Mouse (Mus musculus) ES-E14 (cell line): ENCODE results near the gene Cdc16. TPM values are rescaled to one million over a fixed set of nuclear protein-coding genes. Genes with fewer than 3 reads are reported as not detected.

ENCODE experiments used
- DNase-seq: peaks from one replicate; pipeline ENCODE4 v3.0.0-alpha.2; 2013; ENCODE audit warnings: low read depth, low spot score
- H3K27ac ChIP-seq: 2 replicates; pipeline ENCODE4 v1.5.1; 2012; ENCODE audit warnings: low read depth, mild to moderate bottlenecking, low read length, moderate library complexity, mixed read lengths; ENCODE audit not compliant: poor library complexity, insufficient read depth, severe bottlenecking
- H3K36me3 ChIP-seq: 2 replicates; pipeline ENCODE4 v1.6.1; 2012; ENCODE audit warnings: mild to moderate bottlenecking, low read length, moderate library complexity, mixed read lengths; ENCODE audit not compliant: control insufficient read depth, poor library complexity, insufficient read depth, severe bottlenecking
- H3K4me1 ChIP-seq, 2 experiments: fragments of 150-350 bp in 1 of 2; sonication (generic) in 1 of 2; 2 replicates each; pipeline ENCODE4 v1.6.1; 2012; ENCODE audit warnings: low read length in 2 of 2, mild to moderate bottlenecking in 1 of 2, mixed read lengths in 1 of 2; ENCODE audit not compliant: control insufficient read depth in 2 of 2, insufficient read depth in 2 of 2, poor library complexity in 1 of 2
- H3K4me3 ChIP-seq, 2 experiments: fragments of 150-350 bp in 1 of 2; sonication (generic) in 1 of 2; 2 replicates each; pipeline ENCODE4 v1.5.1; 2012; ENCODE audit warnings: low read length in 2 of 2, low read depth in 1 of 2, mild to moderate bottlenecking in 1 of 2, mixed read lengths in 1 of 2; ENCODE audit not compliant: insufficient read depth in 1 of 2, poor library complexity in 1 of 2, severe bottlenecking in 1 of 2
- H3K9ac ChIP-seq: 2 replicates; pipeline ENCODE4 v1.6.1; 2012; ENCODE audit warnings: low read depth, mild to moderate bottlenecking, low read length, mixed read lengths; ENCODE audit not compliant: poor library complexity, insufficient read depth, severe bottlenecking
- H3K9me3 ChIP-seq: fragments of 150-350 bp; sonication (generic); 2 replicates; pipeline ENCODE4 v1.6.1; 2012; ENCODE audit warnings: low read depth, mild to moderate bottlenecking, low read length; ENCODE audit not compliant: control insufficient read depth, insufficient read depth
- CHD2 ChIP-seq: IDR thresholded peaks from 2 replicates; pipeline ENCODE4 v1.6.1; 2014; ENCODE audit warnings: mild to moderate bottlenecking, low read depth, low read length, inconsistent platforms
- HCFC1 ChIP-seq: IDR thresholded peaks from 2 replicates; pipeline ENCODE4 v1.6.1; 2012; ENCODE audit warnings: low read length, inconsistent platforms, borderline replicate concordance; ENCODE audit not compliant: insufficient read depth
- MAFK ChIP-seq: IDR thresholded peaks from 2 replicates; pipeline ENCODE4 v1.6.1; 2014; ENCODE audit warnings: mild to moderate bottlenecking, low read depth, low read length, inconsistent platforms; ENCODE audit not compliant: insufficient read depth
- ZC3H11A ChIP-seq: IDR thresholded peaks from 2 replicates; pipeline ENCODE4 v1.6.1; 2012; ENCODE audit warnings: low read depth, mild to moderate bottlenecking, inconsistent platforms, low read length, borderline replicate concordance
- ZNF384 ChIP-seq: IDR thresholded peaks from 2 replicates; pipeline ENCODE4 v1.6.1; 2012; ENCODE audit warnings: low read depth, low read length, inconsistent platforms
- in situ Hi-C, 2 experiments: fragments of 600-800 bp; cut with MboI; formaldehyde crosslinking; loops; one replicate each; pipeline ENCODE4 v1.15.1; 2025; ENCODE audit warnings: low sequenced_read_pairs in 2 of 2, inconsistent platforms in 1 of 2; ENCODE audit not compliant: unreplicated experiment in 2 of 2
- total RNA-seq: library from RNA; depleted of rRNA; stranded (reverse); fragments of 300-350 nt; gene quantifications from 2 replicates; pipeline ENCODE4 v1.2.3, GENCODE M21; 2012; rRNA removed

Cdc16 gene
- 51.5 and 63.6 TPM in 2 replicates for total RNA-seq

DNA sequence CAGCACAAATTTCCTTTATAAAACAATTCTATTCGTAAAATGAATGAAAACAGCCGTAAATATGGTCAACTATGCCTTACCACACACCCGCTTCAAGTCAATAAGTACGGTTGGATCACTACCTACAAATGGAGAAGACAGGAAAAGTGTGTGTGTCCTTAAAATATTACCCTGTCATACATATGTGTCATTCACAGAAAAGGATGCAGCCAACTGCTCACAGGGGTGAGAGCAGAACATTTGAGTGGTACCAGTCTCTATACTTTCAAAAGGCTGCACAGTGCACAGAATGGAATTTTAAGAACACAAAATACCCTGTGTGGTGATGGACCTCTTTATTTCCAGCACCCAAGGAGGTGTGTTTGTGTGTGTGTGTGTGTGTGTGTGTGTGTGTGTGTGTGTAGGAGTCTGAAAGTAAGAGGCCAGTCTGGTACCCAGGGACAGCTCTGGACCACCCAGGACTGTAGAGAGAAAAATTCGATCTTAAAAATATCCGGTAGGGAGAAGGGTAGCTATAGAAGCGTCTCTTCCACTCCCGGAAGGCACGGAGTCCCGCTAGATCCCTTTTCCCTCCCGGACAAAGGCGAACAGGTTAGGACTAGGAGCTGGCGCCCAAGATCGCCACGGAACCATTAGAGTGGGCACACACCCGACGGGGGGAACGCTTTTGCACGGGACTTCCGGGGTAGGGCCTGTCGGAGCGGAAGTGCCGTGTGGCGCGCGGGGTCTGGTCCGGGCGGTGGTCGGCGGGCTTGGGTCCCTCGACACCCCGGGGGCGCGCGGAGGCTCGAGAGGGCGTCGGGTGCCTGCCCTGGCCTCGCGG lies at the start of gene Cdc16:
Gene Cdc16, plus strand, starts transcription at position 695 of the 823 bp plus-strand sequence.
- H3K9me3 ChIP-seq: no peaks in the 10 kb centered on the region
- DNase-seq: peak; percentile 88
- TF ChIP-seq MAFK: no peak
- TF ChIP-seq HCFC1: peak; percentile 85
- TF ChIP-seq ZC3H11A: no peak
- TF ChIP-seq ZNF384: no peak
- 0 out of 2 replicates have a peak, but pooled peaks have one; percentile 24 for TF ChIP-seq CHD2

DNA sequence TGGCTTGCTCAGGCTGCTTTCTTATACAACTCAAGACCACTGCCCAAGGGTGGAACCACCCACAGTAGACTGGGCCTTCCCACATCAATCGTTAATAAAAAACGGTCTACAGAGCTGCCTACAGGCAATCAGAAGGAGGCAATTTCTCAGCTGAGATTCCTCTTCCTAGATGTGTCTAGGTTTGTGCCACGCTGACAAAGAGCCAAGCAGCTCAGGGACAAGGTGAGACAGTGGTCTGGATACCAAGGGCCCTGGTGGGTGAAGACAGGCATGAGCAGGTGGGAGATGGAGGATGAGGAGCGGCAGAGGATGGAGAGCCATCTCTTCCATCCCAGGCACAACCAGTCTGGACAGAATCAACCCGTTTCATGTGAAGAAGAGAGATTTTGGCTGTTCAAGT lies 49.0 kb upstream of the Cdc16 start:
- TF ChIP-seq CHD2 (no peak), ZNF384 (no peak), ZC3H11A (no peak), HCFC1 (no peak), MAFK (no peak)
- no peak overlapping the region for H3K4me3 ChIP-seq

More for the DNA sequence above, at the start of gene Cdc16:
- H3K27ac ChIP-seq: no peak within 1 kb of the TSS
- peaks cover 9% of the 10 kb centered on the region for H3K36me3 ChIP-seq
- peaks cover 2 to 4% of the 10 kb centered on the region in 2 experiments; a peak in 3 of 4 replicates for H3K4me1 ChIP-seq
- in situ Hi-C loops: loop anchor here (10.0 to 25.0 kb wide), 2 partner anchors 202 to 345 kb away; partner anchors contain the start of gene Grk1 (in 1 of the 2)
- peak within 1 kb of the TSS; percentile 82 for H3K9ac ChIP-seq
- peak within 1 kb of the TSS; percentile 81 to 94 for H3K4me3 ChIP-seq

GRCm38 (mm10) chr8:13718980-13719379 lies 38.5 kb upstream of the Cdc16 start:
- TF ChIP-seq MAFK: no peak
- no peak for TF ChIP-seq ZNF384
- no peak for TF ChIP-seq ZC3H11A
- TF ChIP-seq HCFC1: no peak
- no peak for TF ChIP-seq CHD2

More for the DNA sequence above, 49.0 kb upstream of the Cdc16 start:
- in situ Hi-C loops: no loop called here
- no peak overlapping the region for H3K27ac ChIP-seq
- H3K36me3 ChIP-seq: no peaks in the 10 kb centered on the region
- no peak overlapping the region for H3K9ac ChIP-seq
- 0 out of 2 replicates have a peak, but pooled peaks cover 3% of the 10 kb centered on the region for H3K9me3 ChIP-seq
- no peak for DNase-seq
- H3K4me1 ChIP-seq: no peaks in the 10 kb centered on the region

GRCm38 (mm10) chr8:13725722-13726121 lies 31.8 kb upstream of the Cdc16 start:
- in situ Hi-C loops: loop anchor here in 1 of 2 experiments (25.0 kb wide), 1 partner anchor 163 kb away; the partner anchor contains the start of gene 1700029H14Rik
- H3K4me1 ChIP-seq: no peaks in the 10 kb centered on the region
- 0 out of 2 replicates have a peak, but pooled peaks cover 2% of the 10 kb centered on the region for H3K9me3 ChIP-seq
- no peak overlapping the region for H3K27ac ChIP-seq
- H3K36me3 ChIP-seq: no peaks in the 10 kb centered on the region
- peak; percentile 20 for DNase-seq
- no peak for TF ChIP-seq CHD2
- no peak for TF ChIP-seq HCFC1
- TF ChIP-seq MAFK: no peak
- no peak for TF ChIP-seq ZC3H11A
- TF ChIP-seq ZNF384: no peak
- no peak overlapping the region for H3K4me3 ChIP-seq
- no peak overlapping the region for H3K9ac ChIP-seq

More at GRCm38 (mm10) chr8:13718980-13719379, 38.5 kb upstream of the Cdc16 start:
- peaks cover 8% of the 10 kb centered on the region for H3K9me3 ChIP-seq
- H3K4me1 ChIP-seq: no peaks in the 10 kb centered on the region
- no peak overlapping the region for H3K27ac ChIP-seq
- H3K4me3 ChIP-seq: no peak overlapping the region
- H3K36me3 ChIP-seq: no peaks in the 10 kb centered on the region
- DNase-seq: no peak
- in situ Hi-C loops: no loop called here
- H3K9ac ChIP-seq: no peak overlapping the region
